Mouse (Mus musculus) liver, embryonic 11.5 days (tissue): ENCODE results near the gene Atxn7. TPM values are rescaled to one million over a fixed set of nuclear protein-coding genes. Genes with fewer than 3 reads are reported as not detected.
"Not testable (repeated sequence)": the region's sequence is repeated elsewhere in the genome, so short reads cannot be mapped to it uniquely, and the experiment has no call there.

Experiments used
- ATAC-seq: fragments of 200-750 bp; cut with Nextera tagmentation; replicated peaks from 2 replicates; pipeline ENCODE4 v1.8.0; 2017; ENCODE audit warnings: moderate number of reproducible peaks, mild to moderate bottlenecking, moderate TSS enrichment, moderate library complexity; ENCODE audit not compliant: low FRiP score
- DNase-seq: peaks from one replicate; pipeline ENCODE4 v3.0.0-alpha.2; 2017; ENCODE audit warnings: low spot score
- H3K27ac ChIP-seq: fragments of 300-500 bp; sonication (generic); 2 replicates; pipeline ENCODE4 v1.5.1; 2014; ENCODE audit warnings: mild to moderate bottlenecking, low read depth, low read length, control low read depth
- H3K27me3 ChIP-seq: fragments of 300-500 bp; sonication (generic); replicated peaks from 2 replicates; pipeline ENCODE4 v1.6.1; 2014; ENCODE audit warnings: low read length, mixed read lengths; ENCODE audit not compliant: control insufficient read depth, insufficient read depth
- H3K36me3 ChIP-seq: fragments of 300-500 bp; sonication (generic); 2 replicates; pipeline ENCODE4 v1.6.1; 2014; ENCODE audit warnings: mild to moderate bottlenecking, low read length, moderate library complexity, mixed read lengths; ENCODE audit not compliant: control insufficient read depth, insufficient read depth
- H3K4me1 ChIP-seq: fragments of 300-500 bp; sonication (generic); replicated peaks from 2 replicates; pipeline ENCODE4 v1.6.1; 2014; ENCODE audit warnings: low read length, mixed read lengths; ENCODE audit not compliant: control insufficient read depth, insufficient read depth
- H3K4me2 ChIP-seq: fragments of 300-500 bp; sonication (generic); 2 replicates; pipeline ENCODE4 v1.6.1; 2014; ENCODE audit warnings: mild to moderate bottlenecking, control low read depth, moderate library complexity
- H3K4me3 ChIP-seq: fragments of 300-500 bp; sonication (generic); 2 replicates; pipeline ENCODE4 v1.5.1; 2014; ENCODE audit warnings: low read depth, low read length, control low read depth
- H3K9ac ChIP-seq: fragments of 300-500 bp; sonication (generic); 2 replicates; pipeline ENCODE4 v1.6.1; 2014; ENCODE audit warnings: low read depth, low read length, control low read depth
- H3K9me3 ChIP-seq: fragments of 300-500 bp; sonication (generic); 2 replicates; pipeline ENCODE4 v1.6.1; 2016; ENCODE audit warnings: low read length, inconsistent platforms, mixed read lengths; ENCODE audit not compliant: control insufficient read depth
- WGBS: fragments of 180-500 bp; shearing (Covaris S2); extraction: QIAGEN DNeasy Blood & Tissue Kit; methylation state at CpG from one replicate; pipeline ENCODE4 v1.1.7; 2014; 5-methylcytosine and 5-hydroxymethylcytosine counted together
- polyA plus RNA-seq: library from polyadenylated mRNA; unstranded; fragments of >200 nt; fragmentation: Nextera tagmentation; extraction: Ambion mirVana; gene quantifications from 2 replicates; pipeline ENCODE4 v1.2.1, GENCODE M21; 2014

Atxn7 gene
- polyA plus RNA-seq, 1 experiment from 2014 or later = 4.0 TPM

DNA sequence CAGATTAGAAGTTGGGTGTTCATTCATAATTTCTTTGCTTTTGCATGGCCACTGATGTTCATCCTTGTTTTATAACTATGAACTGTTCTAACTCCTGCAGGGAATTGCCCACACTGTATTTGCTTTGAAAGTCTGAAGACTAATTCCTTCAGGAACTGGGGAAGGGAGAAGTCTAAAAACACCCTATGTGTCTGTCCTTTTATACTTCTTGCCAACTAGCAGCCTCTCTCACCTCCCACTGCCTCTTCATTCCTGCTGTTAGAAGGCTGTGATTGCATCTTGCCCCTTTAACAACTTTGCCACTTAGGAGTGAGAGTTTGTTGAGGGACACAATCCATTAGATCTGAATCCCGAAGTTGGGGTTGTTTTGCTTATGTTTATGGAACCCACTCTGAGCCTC is 71.6 kb downstream of the Atxn7 start:
- DNase-seq (no peak), ATAC-seq (no peak)
- Histone ChIP-seq H3K9ac (no peak overlapping the region), H3K4me3 (no peak overlapping the region), H3K4me1 (peaks cover 5% of the 10 kb centered on the region; the same call in 1 of the 2 replicates), H3K36me3 (no peaks in the 10 kb centered on the region), H3K27me3 (no peaks in the 10 kb centered on the region), H3K9me3 (no peaks in the 10 kb centered on the region), H3K27ac (no peak overlapping the region), H3K4me2 (no peak overlapping the region)
- 68% methylated on average over 1 of the region's 1 CpGs for WGBS

GRCm38 (mm10) chr14:14036352-14036751 is 75.1 kb downstream of the Atxn7 start:
- H3K9me3 ChIP-seq = no peaks in the 10 kb centered on the region
- WGBS = 44% methylated on average over 2 of the region's 2 CpGs
- no peaks in the 10 kb centered on the region; the same call in 1 of the 2 replicates for H3K36me3 ChIP-seq
- no peak overlapping the region for H3K4me2 ChIP-seq
- H3K4me1 ChIP-seq = peaks cover 2% of the 10 kb centered on the region; the same call in 1 of the 2 replicates
- no peak overlapping the region for H3K27ac ChIP-seq
- DNase-seq (no peak), ATAC-seq (peak; percentile 68; the same call in 1 of the 2 replicates)
- no peak overlapping the region for H3K4me3 ChIP-seq
- no peak overlapping the region for H3K9ac ChIP-seq
- H3K27me3 ChIP-seq = no peaks in the 10 kb centered on the region

- no peaks in the 10 kb centered on the region; the same call in 1 of the 2 replicates for H3K36me3 ChIP-seq
- H3K27me3 ChIP-seq = no peaks in the 10 kb centered on the region
- WGBS = 73% methylated on average over 2 of the region's 2 CpGs
- H3K4me1 ChIP-seq = peaks cover 2% of the 10 kb centered on the region; the same call in 1 of the 2 replicates
- H3K9ac ChIP-seq = no peak overlapping the region
- no peak for ATAC-seq
- no peak overlapping the region for H3K27ac ChIP-seq
- H3K4me3 ChIP-seq = no peak overlapping the region
- DNase-seq = no peak
- H3K4me2 ChIP-seq = no peak overlapping the region
- H3K9me3 ChIP-seq = no peaks in the 10 kb centered on the region
Measured at GRCm38 (mm10) chr14:14038233-14038632, 77.0 kb downstream of the Atxn7 start.

- WGBS = 73% methylated on average over 4 of the region's 4 CpGs
- ATAC-seq = no peak
- no peaks in the 10 kb centered on the region for H3K27me3 ChIP-seq
Measured at GRCm38 (mm10) chr14:14042336-14042735, 81.1 kb downstream of the Atxn7 start.

GRCm38 (mm10) chr14:14054386-14054785 is 93.1 kb downstream of the Atxn7 start:
- DNase-seq = no peak
- peak; percentile 54; the same call in 1 of the 2 replicates for ATAC-seq
- H3K36me3 ChIP-seq = no peaks in the 10 kb centered on the region; the same call in none of the 2 replicates

More at GRCm38 (mm10) chr14:14042336-14042735, 81.1 kb downstream of the Atxn7 start:
- H3K4me2 ChIP-seq = no peak overlapping the region
- DNase-seq = no peak
- no peak overlapping the region for H3K9ac ChIP-seq
- no peaks in the 10 kb centered on the region for H3K4me1 ChIP-seq
- peaks cover 12% of the 10 kb centered on the region for H3K36me3 ChIP-seq
- no peaks in the 10 kb centered on the region for H3K9me3 ChIP-seq
- no peak overlapping the region for H3K4me3 ChIP-seq
- no peak overlapping the region for H3K27ac ChIP-seq

DNA sequence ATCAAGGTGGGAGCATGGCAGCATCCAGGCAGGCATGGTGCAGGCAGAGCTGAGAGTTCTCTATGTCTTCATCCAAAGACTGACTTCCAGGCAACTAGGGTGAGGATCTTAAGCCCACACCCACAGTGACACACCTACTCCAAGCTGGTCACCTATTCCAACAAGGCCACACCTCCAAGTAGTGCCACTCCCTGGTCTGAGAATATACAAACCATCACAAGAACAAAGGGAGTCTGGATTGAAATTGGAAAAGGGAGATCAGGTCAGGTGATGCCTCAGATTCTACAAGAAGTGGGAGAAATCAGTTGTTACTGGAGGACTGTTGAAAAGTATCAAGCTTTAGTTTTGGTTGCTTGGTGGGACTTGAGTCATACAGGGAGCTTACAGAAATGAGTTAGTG is 98.4 kb downstream of the Atxn7 start:
- not testable (repeated sequence) for H3K36me3 ChIP-seq, H3K27ac ChIP-seq, ATAC-seq, DNase-seq, H3K9ac ChIP-seq, H3K9me3 ChIP-seq, H3K4me1 ChIP-seq, H3K4me3 ChIP-seq, H3K4me2 ChIP-seq, H3K27me3 ChIP-seq

More at GRCm38 (mm10) chr14:14054386-14054785, 93.1 kb downstream of the Atxn7 start:
- Histone ChIP-seq H3K9ac (no peak overlapping the region), H3K4me2 (no peak overlapping the region), H3K4me1 (no peaks in the 10 kb centered on the region), H3K27me3 (no peaks in the 10 kb centered on the region), H3K4me3 (no peak overlapping the region), H3K27ac (no peak overlapping the region), H3K9me3 (no peaks in the 10 kb centered on the region)
- 100% methylated on average over 2 of the region's 2 CpGs for WGBS

DNA sequence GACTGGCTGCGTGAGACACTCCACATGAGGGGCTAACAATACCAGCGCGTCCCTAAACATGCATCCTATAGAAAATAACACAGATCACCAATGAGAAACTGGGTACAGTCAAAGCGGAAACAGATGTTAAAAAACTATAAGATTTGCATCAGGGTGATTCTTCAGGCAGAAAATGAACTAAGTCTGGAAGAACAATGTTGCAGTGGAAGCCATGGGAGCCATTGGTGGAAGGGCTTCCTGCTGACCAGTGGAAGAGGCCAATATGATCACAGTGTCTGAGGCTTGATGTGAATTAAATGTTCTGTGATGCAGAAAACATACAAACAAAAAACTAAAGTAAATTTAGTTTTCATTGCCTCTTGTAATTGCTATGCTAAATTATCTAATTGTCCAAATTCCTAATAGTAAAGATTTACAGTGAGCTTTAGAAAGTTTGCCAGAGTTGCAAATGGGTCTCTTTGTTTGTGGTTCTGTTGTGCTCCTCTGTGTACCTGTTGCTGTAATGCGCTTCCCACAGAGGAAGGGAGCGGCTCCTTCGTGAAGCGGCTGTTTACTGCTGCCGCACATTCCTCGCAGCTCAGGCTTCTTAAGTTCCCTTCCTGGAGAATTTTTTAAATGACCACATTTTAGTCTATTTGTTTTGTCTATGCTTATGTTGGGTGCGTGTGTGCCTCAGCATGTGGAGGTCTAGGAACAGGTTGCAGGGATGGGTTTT is 101.4 kb downstream of the Atxn7 start:
- Histone ChIP-seq H3K4me3 (no peak overlapping the region), H3K27ac (no peak overlapping the region), H3K4me2 (no peak overlapping the region), H3K9me3 (no peaks in the 10 kb centered on the region), H3K4me1 (peaks cover 4% of the 10 kb centered on the region), H3K9ac (no peak overlapping the region), H3K36me3 (no peaks in the 10 kb centered on the region; the same call in 1 of the 2 replicates), H3K27me3 (no peaks in the 10 kb centered on the region)
- DNase-seq = no peak
- ATAC-seq = no peak
- 88% methylated on average over 11 of the region's 11 CpGs for WGBS

- H3K27me3 ChIP-seq = no peaks in the 10 kb centered on the region
- no peak for ATAC-seq
- DNase-seq = no peak
- no peak overlapping the region for H3K4me2 ChIP-seq
- H3K9ac ChIP-seq = no peak overlapping the region
- H3K4me1 ChIP-seq = peaks cover 6% of the 10 kb centered on the region
- no peaks in the 10 kb centered on the region for H3K9me3 ChIP-seq
- H3K27ac ChIP-seq = no peak overlapping the region
- H3K4me3 ChIP-seq = no peak overlapping the region
- 65% methylated on average over 5 of the region's 5 CpGs for WGBS
- no peaks in the 10 kb centered on the region; the same call in 1 of the 2 replicates for H3K36me3 ChIP-seq
Measured at GRCm38 (mm10) chr14:14063382-14063781, 102.1 kb downstream of the Atxn7 start.
